Mouse (Mus musculus): ENCODE measurements around the gene Gtpbp10.

Gene Gtpbp10

DNA sequence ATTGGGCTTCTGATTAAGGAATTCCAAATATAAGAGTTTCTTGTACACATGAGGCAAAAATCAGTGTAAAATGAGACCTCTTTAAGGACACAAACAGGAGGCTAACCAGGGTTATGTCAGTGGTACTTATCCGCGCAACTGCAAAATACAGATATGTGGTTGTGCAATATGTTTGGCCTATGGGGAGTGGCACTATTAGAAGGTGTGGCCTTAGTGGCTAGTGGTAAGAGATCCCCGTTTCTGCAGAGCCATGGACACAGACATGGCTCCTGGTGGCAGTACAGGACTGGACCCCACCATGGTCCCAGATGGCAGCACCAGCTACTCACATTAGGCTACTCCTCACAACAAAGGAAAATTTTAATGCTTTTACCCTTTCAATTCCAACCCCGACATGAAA is 64.3 kb downstream of the Gtpbp10 start:
- no peak for DNase-seq

DNA sequence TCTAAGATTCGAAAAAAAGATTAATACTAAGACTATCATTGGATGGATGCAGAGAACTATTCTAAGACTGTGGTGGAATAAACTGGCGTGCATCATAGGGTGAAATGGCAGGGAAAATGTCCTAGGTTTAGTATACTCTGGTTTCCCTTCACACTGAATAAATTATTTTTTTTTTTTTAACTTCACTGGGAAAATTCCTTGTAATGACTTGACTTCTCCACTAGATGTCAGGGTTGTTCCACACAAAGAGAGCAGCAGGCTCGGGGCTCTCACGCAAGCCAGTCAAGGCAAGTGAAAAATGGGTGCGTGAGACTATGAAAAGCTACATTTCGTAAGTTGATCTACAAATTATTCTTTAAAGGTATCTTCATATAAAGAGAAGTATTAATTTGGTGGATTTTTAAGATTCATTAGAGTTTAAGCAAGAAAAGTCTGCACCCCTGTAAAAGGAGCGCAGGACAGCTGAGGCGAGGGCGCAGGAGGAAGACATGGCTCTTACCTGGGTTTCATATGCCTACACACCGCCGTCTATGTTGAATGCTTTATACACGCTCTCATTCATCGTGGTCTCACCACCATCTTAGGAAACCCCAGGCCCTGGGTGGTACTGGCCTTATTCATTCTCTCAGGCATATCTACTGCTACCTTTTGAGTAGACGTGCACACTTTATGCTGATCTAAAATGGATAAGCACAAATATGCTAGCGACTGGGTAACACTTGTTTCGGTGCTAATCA is 64.9 kb downstream of the Gtpbp10 start:
- DNase-seq = peak; percentile 17

DNA sequence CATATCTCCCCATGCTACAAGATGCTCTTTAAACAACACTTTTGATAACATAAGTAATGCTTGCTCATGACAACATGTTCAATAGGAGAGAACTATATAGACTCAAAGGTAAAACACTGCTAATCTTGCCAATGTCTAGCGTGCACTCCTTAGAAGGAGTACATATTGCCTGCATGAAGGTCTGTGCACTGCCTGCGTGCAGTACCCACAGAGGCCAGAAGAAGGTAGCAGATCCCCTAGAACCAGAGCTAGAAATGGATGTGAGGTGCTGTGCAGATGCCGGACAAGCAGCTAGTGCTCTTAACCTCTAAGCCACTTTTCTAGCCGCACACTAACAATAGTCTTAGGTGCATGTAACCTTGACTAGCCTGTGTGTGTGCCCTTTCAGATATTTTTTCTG is 67.2 kb downstream of the Gtpbp10 start:
- no peak for DNase-seq

Data from right cerebral cortex, postnatal 14 days (tissue).